Comparison of ENCODE assay signal across 27 mouse cellular contexts in the genomic region with DNA sequence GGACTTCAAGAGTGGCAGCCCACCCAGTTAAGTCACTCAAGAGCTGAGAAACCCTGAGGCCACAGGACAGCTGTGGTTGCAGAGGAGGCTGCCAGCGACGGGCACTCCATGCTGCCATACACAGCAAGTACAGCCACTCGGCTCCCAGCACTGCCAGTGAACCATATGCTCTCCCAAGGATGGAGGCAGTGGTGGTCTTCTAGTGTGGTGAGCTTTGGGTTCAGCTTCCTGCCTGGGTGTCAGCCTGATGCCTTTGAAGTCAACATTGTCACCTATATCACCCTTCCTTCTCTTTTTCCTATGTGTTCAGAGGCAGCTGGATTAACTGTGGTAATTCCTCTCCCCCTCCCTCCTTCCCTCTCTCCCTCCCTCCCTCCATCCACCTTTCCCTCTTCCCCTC.
DNase-seq lines count a peak whose midpoint lies in the region; ATAC-seq lines count a peak whose summit lies in the region.
"Had no signal": no experiment of that assay in that cellular context is flagged by ENCODE, and none has a peak within 500 bp of the region (broad histone marks: within the 10 kb centered on the region; RNA-seq: fewer than 3 reads in every experiment).

No protein-coding gene starts in this region.

- H3K36me3 ChIP-seq in hindbrain, embryonic 10.5 days, result no peaks in the 10 kb centered on the region
- H3K36me3 ChIP-seq in hindbrain, embryonic 16.5 days (ENCODE audit: control insufficient read depth, insufficient read depth, low read length), result no peaks in the 10 kb centered on the region
- H3K36me3 ChIP-seq in midbrain, embryonic 11.5 days (ENCODE audit: control insufficient read depth, insufficient read depth, low read length), result no peaks in the 10 kb centered on the region
- no peaks in the 10 kb centered on the region for H3K36me3 ChIP-seq in midbrain, embryonic 15.5 days (replicated peaks)
- H3K36me3 ChIP-seq: embryonic facial prominence, embryonic 12.5 days; embryonic facial prominence, embryonic 15.5 days; G1E; heart, embryonic 10.5 days; heart, embryonic 13.5 days; hindbrain, embryonic 12.5 days had no signal

- DNase-seq in hindbrain, embryonic 10.5 days (ENCODE audit: low spot score), result no peak
- DNase-seq in midbrain, embryonic 11.5 days (ENCODE audit: low spot score, missing footprints), result peak; percentile 77
- peak; percentile 54 for DNase-seq in thymus, postnatal 14 days
- no peak for DNase-seq in thymus, adult 18-20 months
- peak; percentile 23 for DNase-seq in T-cell, adult 2 months (ENCODE audit: low spot score)
- DNase-seq: adrenal gland, adult 2 months; adrenal gland, postnatal 14 days; B cell, adult 2 months; cerebellum, adult 11 months; cerebellum, adult 2 months; cerebellum, adult 9-11 months; cerebellum, postnatal 25 days; gastrocnemius, postnatal 10 days; gastrocnemius, postnatal 36 days; heart, adult 2 months; heart, postnatal 14 days; heart, postnatal 4 days had no signal

- 84% methylated on average over 3 of the region's 3 CpGs for WGBS in hindbrain, embryonic 10.5 days
- WGBS in hindbrain, embryonic 16.5 days, result 58% methylated on average over 3 of the region's 3 CpGs
- WGBS in midbrain, embryonic 11.5 days, result 82% methylated on average over 3 of the region's 3 CpGs
- 79% methylated on average over 3 of the region's 3 CpGs for WGBS in midbrain, embryonic 15.5 days

- H3K4me1 ChIP-seq in hindbrain, embryonic 10.5 days (replicated peaks), result peaks cover 23% of the 10 kb centered on the region
- H3K4me1 ChIP-seq in hindbrain, embryonic 16.5 days (ENCODE audit: control insufficient read depth, insufficient read depth, low read depth, low read length), result peaks cover 22% of the 10 kb centered on the region
- peaks cover 15% of the 10 kb centered on the region for H3K4me1 ChIP-seq in midbrain, embryonic 11.5 days (ENCODE audit: control insufficient read depth, insufficient read depth, low read length)
- peaks cover 27% of the 10 kb centered on the region for H3K4me1 ChIP-seq in midbrain, embryonic 15.5 days
- H3K4me1 ChIP-seq: embryonic facial prominence, embryonic 15.5 days had no signal

- no peak for ATAC-seq in hindbrain, embryonic 16.5 days
- no peak for ATAC-seq in midbrain, embryonic 11.5 days (ENCODE audit: low FRiP score)
- ATAC-seq in midbrain, embryonic 15.5 days (replicated peaks), result no peak
- ATAC-seq: forebrain, embryonic 16.5 days; Patski had no signal

- no peak overlapping the region for H3K4me2 ChIP-seq in hindbrain, embryonic 16.5 days (ENCODE audit: low read length)
- no peak overlapping the region for H3K4me2 ChIP-seq in midbrain, embryonic 11.5 days
- H3K4me2 ChIP-seq in midbrain, embryonic 15.5 days, result no peak overlapping the region
- H3K4me2 ChIP-seq: embryonic facial prominence, embryonic 12.5 days; embryonic facial prominence, embryonic 15.5 days; heart, embryonic 13.5 days; hindbrain, embryonic 12.5 days had no signal

- H3K9ac ChIP-seq in hindbrain, embryonic 16.5 days (ENCODE audit: low read depth, low read length), result no peak overlapping the region
- no peak overlapping the region for H3K9ac ChIP-seq in midbrain, embryonic 11.5 days (ENCODE audit: low read length)
- H3K9ac ChIP-seq in midbrain, embryonic 15.5 days, result no peak overlapping the region
- H3K9ac ChIP-seq: embryonic facial prominence, embryonic 12.5 days; embryonic facial prominence, embryonic 15.5 days; heart, embryonic 13.5 days; hindbrain, embryonic 12.5 days had no signal

- 0 out of 2 replicates have a peak overlapping the region, but pooled peaks have one; percentile 35 for H3K27ac ChIP-seq in hindbrain, embryonic 10.5 days
- H3K27ac ChIP-seq in hindbrain, embryonic 16.5 days (ENCODE audit: low read depth, low read length), result no peak overlapping the region
- H3K27ac ChIP-seq in midbrain, embryonic 11.5 days (ENCODE audit: low read depth, low read length), result no peak overlapping the region
- no peak overlapping the region for H3K27ac ChIP-seq in midbrain, embryonic 15.5 days
- H3K27ac ChIP-seq: embryonic facial prominence, embryonic 12.5 days; embryonic facial prominence, embryonic 15.5 days; heart, adult 2 months; heart, embryonic 10.5 days; heart, embryonic 13.5 days; hindbrain, embryonic 12.5 days had no signal

- H3K9me3 ChIP-seq in hindbrain, embryonic 10.5 days, result no peaks in the 10 kb centered on the region
- no peaks in the 10 kb centered on the region for H3K9me3 ChIP-seq in hindbrain, embryonic 16.5 days (ENCODE audit: control insufficient read depth, low read length)
- no peaks in the 10 kb centered on the region for H3K9me3 ChIP-seq in midbrain, embryonic 11.5 days (ENCODE audit: control insufficient read depth, low read length)
- no peaks in the 10 kb centered on the region for H3K9me3 ChIP-seq in midbrain, embryonic 15.5 days
- H3K9me3 ChIP-seq: embryonic facial prominence, embryonic 12.5 days; embryonic facial prominence, embryonic 15.5 days; G1E; heart, embryonic 13.5 days; hindbrain, embryonic 12.5 days had no signal

- no peak overlapping the region for H3K4me3 ChIP-seq in hindbrain, embryonic 10.5 days
- no peak overlapping the region for H3K4me3 ChIP-seq in hindbrain, embryonic 16.5 days (ENCODE audit: low read length)
- no peak overlapping the region for H3K4me3 ChIP-seq in midbrain, embryonic 11.5 days (ENCODE audit: low read depth, low read length)
- H3K4me3 ChIP-seq in midbrain, embryonic 15.5 days, result no peak overlapping the region
- H3K4me3 ChIP-seq: embryonic facial prominence, embryonic 12.5 days; embryonic facial prominence, embryonic 15.5 days; heart, adult 2 months; heart, embryonic 10.5 days; heart, embryonic 13.5 days; hindbrain, embryonic 12.5 days had no signal

- no peaks in the 10 kb centered on the region for H3K27me3 ChIP-seq in hindbrain, embryonic 10.5 days (ENCODE audit: insufficient read depth, poor library complexity, severe bottlenecking)
- no peaks in the 10 kb centered on the region for H3K27me3 ChIP-seq in hindbrain, embryonic 16.5 days (replicated peaks; ENCODE audit: control insufficient read depth, insufficient read depth, low read length)
- H3K27me3 ChIP-seq in midbrain, embryonic 11.5 days (ENCODE audit: control insufficient read depth, insufficient read depth, low read length), result no peaks in the 10 kb centered on the region
- H3K27me3 ChIP-seq in midbrain, embryonic 15.5 days (replicated peaks), result no peaks in the 10 kb centered on the region
- H3K27me3 ChIP-seq: embryonic facial prominence, embryonic 12.5 days; embryonic facial prominence, embryonic 15.5 days; hindbrain, embryonic 12.5 days had no signal

Comparison
In these comparisons a context has a peak if more than half of its experiments do, and no peak if none do; other contexts are left out.
1. DNase-seq: peak in midbrain, embryonic 11.5 days (single experiment), thymus, postnatal 14 days (single experiment) and T-cell, adult 2 months (single experiment); none in hindbrain, embryonic 10.5 days (single experiment) and thymus, adult 18-20 months (0 of 2).